Mouse (Mus musculus): Measurements from ENCODE around the gene Bst1.

Gene Bst1

DNA sequence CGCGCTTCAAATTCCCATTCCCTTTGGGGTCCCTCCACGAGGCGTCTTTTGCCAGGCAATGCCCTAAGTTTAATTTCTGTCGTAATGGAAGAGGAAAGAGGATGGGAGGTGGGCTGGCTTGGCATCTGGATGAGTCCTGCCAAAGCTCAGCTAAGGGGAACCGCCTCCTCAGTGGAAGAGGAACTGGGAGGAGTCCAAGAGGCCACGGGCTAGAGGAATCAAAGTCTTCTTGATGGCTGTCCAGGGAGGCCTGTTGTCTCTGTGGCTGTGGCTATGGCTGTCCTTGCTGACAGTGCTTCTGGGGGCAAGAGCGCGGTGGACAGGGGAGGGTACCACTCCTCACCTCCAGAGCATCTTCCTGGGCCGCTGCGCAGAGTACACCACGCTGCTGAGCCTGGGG lies at the start of gene Bst1:
TSS of gene Bst1 (plus strand) at position 191 of the 400 bp plus-strand sequence.
- no peak for DNase-seq (ENCODE audit: low read depth, low spot score)

- no peak for DNase-seq (ENCODE audit: low read depth, low spot score)
These were observed 47.9 kb upstream of the Bst1 start for GRCm38 (mm10) chr5:43770618-43771354.

DNA sequence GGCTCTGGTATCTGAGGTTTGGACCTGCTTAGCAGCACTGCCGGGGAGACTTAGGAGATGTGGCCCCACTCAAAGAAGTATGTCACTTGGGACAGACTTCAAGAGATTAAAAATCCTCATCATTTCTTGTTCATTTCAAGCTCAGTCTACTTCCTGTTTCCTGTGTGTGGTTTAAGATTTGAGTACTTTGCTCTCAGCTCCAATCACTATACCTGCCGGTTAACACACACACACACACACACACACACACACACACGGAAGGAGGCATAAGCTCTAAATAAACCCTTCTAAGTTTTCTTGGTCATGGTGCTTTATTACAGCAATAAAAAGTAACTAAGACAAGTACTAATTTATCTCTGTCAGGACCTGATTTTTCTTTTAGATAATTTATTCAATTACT lies 47.1 kb upstream of the Bst1 start:
- DNase-seq (ENCODE audit: low read depth, low spot score): no peak

- DNase-seq (ENCODE audit: low read depth, low spot score): no peak
These were observed 42.3 kb upstream of the Bst1 start for GRCm38 (mm10) chr5:43776407-43776806.

GRCm38 (mm10) chr5:43776993-43777392 lies 41.7 kb upstream of the Bst1 start:
- no peak for DNase-seq (ENCODE audit: low read depth, low spot score)

GRCm38 (mm10) chr5:43778583-43778982 lies 40.1 kb upstream of the Bst1 start:
- DNase-seq (ENCODE audit: low read depth, low spot score): no peak

DNA sequence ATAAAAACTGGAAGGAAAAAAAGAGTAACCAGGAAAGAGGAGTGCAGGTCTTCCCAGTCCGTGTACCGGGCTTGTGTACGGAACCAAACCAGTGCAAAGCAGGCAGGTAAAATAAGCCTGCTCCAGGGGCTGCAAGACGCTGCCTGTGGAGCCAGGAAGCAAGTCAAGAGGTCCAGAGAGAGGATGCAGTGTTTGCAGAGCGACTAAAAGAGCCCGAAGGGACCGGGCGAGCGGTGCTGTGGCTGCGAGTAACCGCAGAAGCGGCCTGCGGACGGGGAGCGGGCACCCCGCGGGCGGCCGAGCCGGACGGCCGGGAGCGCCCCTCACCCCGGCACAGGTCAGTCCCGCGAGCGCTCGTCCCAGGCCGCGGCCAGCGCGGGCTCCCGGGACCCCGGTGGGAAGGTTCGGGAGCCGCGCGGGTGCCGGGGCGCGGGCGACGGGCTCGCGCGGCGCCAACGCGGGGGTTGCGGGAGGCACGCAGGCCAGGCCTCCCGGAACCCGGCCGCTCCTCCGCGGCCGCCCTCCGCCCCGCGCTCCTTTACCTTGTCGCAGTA lies 37.2 kb upstream of the Bst1 start:
- DNase-seq (ENCODE audit: low read depth, low spot score): peak; percentile 72

DNA sequence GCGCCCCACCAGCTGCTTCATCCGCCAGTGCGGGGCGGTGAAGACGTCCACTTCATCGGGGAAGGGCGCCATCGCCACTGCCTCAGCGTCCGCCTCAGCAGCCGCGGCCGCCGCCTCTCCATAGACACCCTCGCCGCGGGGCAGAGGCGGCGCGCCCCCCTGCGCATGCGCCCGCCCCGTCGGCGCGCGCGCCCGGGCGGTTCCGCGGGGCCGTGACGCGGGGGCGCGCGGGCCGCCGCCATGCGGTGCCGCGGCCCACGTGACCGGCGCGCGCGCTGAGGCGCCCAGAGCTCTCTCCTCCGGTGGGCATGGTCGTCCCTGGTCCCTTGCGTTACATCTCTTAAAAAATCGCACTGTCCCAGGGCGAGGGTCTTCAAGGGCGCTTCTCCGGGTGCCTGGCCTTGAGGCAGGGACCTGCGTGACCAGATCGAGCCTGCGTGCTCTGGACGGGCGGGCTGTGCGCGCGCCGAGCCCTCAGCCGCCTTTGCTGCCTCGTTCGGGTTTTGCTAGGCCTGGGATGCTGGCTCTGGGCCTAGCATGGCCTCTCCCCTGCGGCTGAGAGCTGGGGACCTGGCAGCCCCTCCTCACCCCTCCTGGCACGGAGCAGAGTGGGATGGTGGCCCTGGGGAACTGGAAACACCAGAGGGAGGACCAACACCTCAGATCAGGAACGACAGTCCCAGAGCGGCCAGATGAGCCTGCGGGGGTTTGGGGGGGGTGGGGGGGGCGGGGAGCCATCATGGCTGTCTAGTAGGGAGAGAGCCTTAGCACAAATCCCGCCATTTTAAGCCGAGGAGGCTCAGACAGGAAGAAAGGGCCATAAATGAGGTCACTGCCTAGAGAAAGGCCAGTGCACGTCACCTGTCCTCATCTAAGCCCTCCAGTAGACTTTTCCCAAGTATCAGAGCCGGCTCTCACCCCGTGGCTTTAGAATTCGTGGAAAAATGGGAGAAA lies 36.4 kb upstream of the Bst1 start:
- DNase-seq (ENCODE audit: low read depth, low spot score): peak; percentile 83

GRCm38 (mm10) chr5:43783996-43784395 lies 34.7 kb upstream of the Bst1 start:
- DNase-seq (ENCODE audit: low read depth, low spot score): no peak

- DNase-seq (ENCODE audit: low read depth, low spot score): no peak
These were observed 32.1 kb upstream of the Bst1 start for GRCm38 (mm10) chr5:43786607-43787006.

DNA sequence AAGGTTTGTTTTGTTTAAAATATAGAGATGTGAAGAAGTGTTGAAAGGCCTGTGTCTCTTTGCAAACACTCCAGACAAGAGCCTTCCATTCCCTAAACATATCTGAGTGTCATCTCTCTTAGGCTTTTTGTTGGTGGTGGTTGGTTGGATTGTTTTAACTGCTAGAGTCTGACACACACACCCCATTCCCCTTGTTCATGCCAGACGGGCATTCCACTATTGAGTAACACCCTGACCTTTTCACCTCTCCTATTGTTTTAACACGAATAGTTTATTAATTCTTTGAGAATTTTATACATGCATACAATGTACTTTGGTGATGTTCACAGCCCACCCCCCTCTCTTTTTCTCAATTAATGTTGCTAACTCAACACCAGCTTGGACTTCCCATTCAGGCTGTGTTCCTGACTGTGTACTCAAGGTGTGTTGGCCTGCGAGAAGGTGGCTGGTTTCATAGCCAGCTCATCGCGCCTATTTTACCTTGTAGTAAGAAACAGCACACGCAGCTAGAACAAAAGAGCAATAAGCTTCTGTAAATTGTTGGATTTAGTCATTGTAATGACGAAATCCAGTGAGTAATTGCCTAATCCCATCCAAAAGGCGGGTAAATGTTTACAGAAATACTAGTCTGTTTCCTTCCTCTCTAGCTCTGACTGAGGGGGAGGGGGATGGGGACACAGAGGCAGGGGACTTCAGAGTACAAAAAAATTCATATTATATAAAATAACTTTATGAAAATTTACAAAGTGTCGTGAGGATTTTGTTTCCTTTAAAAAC lies 30.5 kb upstream of the Bst1 start:
- DNase-seq (ENCODE audit: low read depth, low spot score): no peak

- DNase-seq (ENCODE audit: low read depth, low spot score): no peak
These were observed 26.3 kb upstream of the Bst1 start for GRCm38 (mm10) chr5:43792354-43792753.

DNA sequence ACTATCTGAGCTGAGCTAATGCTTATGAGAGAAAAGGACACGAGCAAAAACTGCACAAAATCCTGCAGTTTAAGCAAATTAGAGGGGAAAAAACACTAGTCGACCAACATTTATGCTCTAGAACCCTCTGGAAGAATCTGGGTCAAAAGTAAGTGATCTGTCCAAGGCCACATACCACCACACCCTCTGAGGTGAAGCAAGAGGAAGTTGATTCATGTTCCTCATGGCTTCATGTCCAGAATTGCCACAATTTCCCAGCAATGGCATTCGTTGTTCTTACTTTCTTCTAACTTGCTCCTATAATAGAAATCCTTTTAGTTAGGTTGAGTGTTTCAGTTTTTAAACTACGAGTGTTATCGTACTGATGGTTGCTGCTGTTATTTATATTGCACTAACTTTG lies 19.2 kb upstream of the Bst1 start:
- no peak for DNase-seq (ENCODE audit: low read depth, low spot score)

- peak; percentile 56 for DNase-seq (ENCODE audit: low read depth, low spot score)
These were observed 18.0 kb upstream of the Bst1 start for GRCm38 (mm10) chr5:43800700-43801099.

DNA sequence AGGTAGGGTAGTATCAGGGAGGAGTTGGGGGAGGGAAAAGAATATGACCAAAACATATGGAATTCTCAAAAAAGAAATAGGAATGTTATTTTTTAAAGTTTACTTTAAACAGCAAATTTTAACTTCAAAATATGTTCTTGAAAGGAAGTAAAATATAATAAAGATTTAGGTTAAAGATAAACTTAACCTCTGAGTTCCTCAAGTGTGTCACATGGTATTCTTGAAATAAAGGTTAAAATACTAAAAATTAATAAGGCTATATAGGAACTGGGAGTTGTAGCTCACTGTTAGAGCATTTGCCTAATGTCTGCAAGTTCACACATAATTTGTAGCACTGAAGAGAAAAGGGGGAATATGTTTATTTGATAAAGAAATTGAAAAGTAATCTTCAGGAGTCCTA lies 17.4 kb upstream of the Bst1 start:
- no peak for DNase-seq (ENCODE audit: low read depth, low spot score)

DNA sequence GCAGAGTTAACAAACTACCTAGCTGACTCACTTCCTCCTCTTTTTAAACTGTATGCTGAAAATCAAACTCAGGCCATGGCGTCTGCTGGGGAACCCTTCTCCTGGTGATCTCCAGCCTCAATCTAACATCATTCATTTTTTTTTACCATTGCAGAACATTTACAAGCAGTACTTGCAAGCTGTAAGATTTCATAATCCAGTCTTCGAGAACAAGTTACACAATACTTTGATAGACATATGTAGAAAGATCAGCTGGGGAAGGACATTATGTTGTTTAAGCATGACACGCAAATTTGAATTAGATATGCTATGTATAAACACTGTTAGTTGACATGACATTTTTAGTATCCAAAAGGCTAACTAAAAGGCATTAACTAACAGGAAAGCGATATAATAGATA lies 16.9 kb upstream of the Bst1 start:
- no peak for DNase-seq (ENCODE audit: low read depth, low spot score)

- no peak for DNase-seq (ENCODE audit: low read depth, low spot score)
These were observed 13.3 kb upstream of the Bst1 start for GRCm38 (mm10) chr5:43805401-43805800.

DNA sequence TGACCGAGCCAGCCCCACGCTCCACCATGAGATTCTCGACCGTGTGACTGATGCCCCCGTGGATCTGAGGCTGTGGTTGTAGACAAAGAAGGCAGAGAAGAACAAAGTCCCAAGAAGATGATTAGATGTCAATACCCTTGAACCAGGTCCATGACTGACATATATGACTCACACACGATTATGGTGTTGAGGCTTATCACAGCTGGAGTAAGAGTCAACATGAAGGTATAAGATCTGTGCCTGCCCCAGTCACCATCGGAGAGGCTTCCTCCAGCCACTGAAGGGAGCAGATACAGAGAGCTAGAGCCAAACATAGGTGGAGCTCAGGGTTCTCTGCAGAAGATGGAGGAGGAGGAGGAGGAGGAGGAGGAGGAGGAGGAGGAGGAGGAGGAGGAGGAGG lies 12.3 kb upstream of the Bst1 start:
- DNase-seq (ENCODE audit: low read depth, low spot score): no peak

- DNase-seq (ENCODE audit: low read depth, low spot score): no peak
These were observed 11.8 kb upstream of the Bst1 start for GRCm38 (mm10) chr5:43806914-43807313.

DNA sequence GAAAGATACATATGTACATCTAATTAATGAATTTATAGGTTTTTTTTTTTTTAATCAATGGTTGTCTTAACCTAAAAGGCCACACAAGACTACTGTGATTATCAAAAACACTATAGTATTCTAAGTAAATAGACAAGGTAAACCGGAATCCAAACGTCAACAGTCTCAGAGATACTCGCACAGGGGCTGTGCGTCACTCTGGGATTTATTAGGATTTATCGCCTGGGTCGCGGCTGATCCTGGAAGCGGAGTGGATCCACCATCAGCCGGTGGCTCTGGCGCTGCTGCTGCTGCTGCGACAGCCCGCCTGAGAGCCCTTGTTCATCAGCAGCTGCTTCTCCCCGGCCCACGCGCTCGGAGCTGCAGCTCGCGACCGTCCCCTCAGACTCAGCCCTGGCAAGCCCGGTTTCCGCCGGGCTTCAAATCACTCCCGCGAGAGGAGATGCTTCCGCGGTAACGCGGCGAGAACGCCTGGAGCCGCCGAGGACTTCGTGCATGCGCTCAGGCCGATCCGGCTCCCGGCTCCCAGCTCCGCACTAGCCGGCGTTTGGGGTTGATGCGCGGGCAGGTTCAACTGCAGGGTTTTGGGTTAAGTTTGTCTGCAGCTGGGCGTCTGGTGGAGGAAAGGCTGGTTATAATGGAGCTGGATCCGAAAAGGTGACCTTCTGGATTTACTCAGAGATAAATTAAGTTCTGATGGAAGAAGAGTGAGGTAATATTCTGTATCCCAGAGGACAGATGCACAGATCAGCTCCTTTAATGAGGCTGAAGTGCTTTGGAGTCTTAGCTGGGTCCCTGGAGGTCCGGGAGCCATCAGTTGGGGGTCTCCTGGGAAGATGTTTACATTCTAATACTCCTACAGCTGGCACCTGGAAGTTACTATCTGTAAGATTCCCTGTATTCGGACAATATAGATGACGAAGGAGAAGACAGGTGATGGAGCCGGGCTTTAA lies 10.7 kb upstream of the Bst1 start:
- DNase-seq (ENCODE audit: low read depth, low spot score): peak; percentile 90
